Mouse (Mus musculus) spleen, adult 10 weeks (tissue): ENCODE results near the gene Cyp4a12b. TPM values are rescaled to one million over a fixed set of nuclear protein-coding genes. Genes with fewer than 3 reads are reported as not detected.

ENCODE experiments used
- polyA plus RNA-seq: library from polyadenylated mRNA; stranded (reverse); fragments of 350-450 nt; fragmentation: Illumina TruSeq; extraction: RNeasy Lipid Tissue Mini Kit (QIAGEN cat#74804); gene quantifications from one replicate; pipeline ENCODE4 v1.2.3, GENCODE M21; 2015; ENCODE audit warnings: low replicate concordance; ENCODE audit not compliant: insufficient read depth

The Cyp4a12b gene
- polyA plus RNA-seq: not detected

DNA sequence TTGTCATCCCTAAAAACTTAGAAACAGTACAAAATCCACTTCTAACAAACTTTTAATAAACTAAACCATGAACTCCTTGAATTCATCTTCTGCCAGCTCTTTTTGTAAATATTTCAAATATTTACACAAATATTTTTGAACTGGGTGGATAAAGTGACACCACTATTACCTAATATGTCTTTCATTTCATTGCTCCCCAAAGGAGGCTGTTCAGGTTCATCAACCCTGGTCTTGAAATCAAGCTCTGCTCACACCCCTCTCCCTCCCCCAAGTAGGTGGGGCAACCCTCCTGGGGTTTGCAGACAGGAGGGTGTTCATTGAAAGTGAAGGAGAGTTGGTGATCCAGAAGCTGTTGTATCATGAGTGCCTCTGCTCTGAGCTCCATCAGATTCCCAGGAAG lies at the start of gene Cyp4a12b:
TSS of gene Cyp4a12b (plus strand) at position 301 of the 400 bp plus-strand sequence.

GRCm38 (mm10) chr4:115452304-115452703 lies 40.9 kb downstream of the Cyp4a12b start, which contains the start of gene Cyp4a30b:
Gene Cyp4a30b, plus strand, starts transcription at chr4:115452604.

Other genes with a start within 250 kb of the Cyp4a12b start
- gene Cyp4a29, start 169.5 kb upstream of the Cyp4a12b start, polyA plus RNA-seq: not detected
- gene Cyp4a12a, start 112.6 kb upstream of the Cyp4a12b start, polyA plus RNA-seq: not detected
- not detected for gene Cyp4a30b, start 41.0 kb downstream of the Cyp4a12b start, polyA plus RNA-seq
- gene Cyp4a14, start 84.5 kb downstream of the Cyp4a12b start, polyA plus RNA-seq: not detected
- not detected for gene Cyp4a10, start 106.6 kb downstream of the Cyp4a12b start, polyA plus RNA-seq
- not detected for gene Cyp4a31, start 152.0 kb downstream of the Cyp4a12b start, polyA plus RNA-seq
- not detected for gene Cyp4a32, start 189.3 kb downstream of the Cyp4a12b start, polyA plus RNA-seq
- gene Cyp4b1, start 236.1 kb downstream of the Cyp4a12b start, polyA plus RNA-seq: 9.9 TPM